Mouse (Mus musculus): Measurements from ENCODE around the gene Cass4.

Gene Cass4

DNA sequence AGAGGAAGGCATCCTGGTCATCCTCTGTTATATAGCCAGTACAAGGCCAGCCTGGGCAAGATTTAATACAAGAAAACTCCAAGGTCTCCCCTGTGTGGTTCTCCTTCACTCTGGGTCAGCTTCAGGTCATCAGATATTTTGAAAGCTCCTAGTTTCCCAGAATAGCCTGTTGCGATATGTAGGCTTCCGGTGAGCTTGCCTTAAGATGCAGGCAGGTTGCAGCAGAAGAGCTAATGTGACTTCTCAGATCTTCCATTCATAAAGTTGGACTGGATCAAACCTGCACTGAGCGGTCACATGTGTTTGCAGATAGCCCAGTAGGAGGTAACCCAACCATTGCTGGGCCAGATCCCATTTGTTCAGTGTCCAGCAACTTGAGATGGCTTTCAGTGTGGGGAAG is 8.9 kb upstream of the Cass4 start:
- no peak for DNase-seq (ENCODE audit: low read depth, low spot score)

- no peak for DNase-seq (ENCODE audit: low read depth, low spot score)
Measured at GRCm38 (mm10) chr2:172390341-172390740, 3.3 kb upstream of the Cass4 start.

GRCm38 (mm10) chr2:172392041-172392521 is 1.5 kb upstream of the Cass4 start:
- no peak for DNase-seq (ENCODE audit: low read depth, low spot score)

DNA sequence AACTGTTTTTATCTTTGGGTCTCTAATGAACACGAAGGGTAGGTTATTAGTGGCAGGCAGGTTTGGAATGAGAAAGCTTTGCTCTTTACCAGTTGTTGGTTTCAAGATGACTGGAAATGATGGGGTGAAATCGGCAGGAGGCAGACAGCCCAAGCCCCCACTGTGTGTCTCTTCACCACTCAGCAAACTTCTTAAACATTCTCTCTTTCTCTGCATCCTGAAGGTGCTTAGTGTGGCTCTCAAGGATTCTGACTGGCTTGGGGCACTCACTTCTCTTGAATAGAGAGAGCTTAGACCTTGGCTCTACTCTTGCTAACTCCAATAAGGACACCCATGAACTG is 428 bp downstream of the Cass4 start:
- DNase-seq (ENCODE audit: low read depth, low spot score) = no peak

DNA sequence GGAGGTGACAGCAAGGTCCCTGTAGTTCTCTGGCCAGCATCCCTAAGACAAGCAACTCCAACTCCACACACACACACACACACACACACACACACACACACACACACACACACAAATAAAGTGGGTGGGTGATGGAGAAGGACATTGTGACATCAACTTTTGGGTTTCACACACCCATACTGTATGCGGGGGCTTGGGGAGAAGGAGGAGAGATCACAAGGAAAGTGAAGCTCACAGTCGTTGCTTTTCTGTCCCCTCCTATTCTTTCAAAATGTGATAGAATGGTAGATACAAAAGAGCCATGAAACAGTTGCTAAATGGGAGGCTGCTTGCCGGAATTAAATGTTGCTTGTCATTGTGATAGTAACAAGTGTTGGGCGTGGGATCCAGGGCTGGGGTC is 1.1 kb downstream of the Cass4 start:
- DNase-seq (ENCODE audit: low read depth, low spot score) = no peak

DNA sequence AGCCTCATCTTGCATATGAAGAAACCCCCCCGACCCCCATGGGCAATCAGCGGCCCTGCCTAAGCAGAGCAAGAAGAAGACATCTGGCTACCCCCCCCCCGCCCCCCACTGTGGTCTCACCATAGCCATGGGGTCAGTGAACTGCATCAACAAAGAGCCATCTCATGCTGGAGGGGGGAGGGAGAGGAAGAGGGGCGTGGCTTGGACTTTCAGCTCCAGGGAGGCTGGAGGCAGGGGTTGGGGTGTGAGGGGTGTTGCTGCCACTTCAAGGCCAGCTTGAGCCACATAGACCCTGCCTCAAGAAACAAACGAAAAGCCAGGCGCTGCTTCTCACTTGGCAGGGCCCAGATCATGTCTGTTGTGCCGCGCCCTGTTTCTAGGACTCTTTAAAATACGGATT is 2.4 kb downstream of the Cass4 start:
- peak; percentile 41 for DNase-seq (ENCODE audit: low read depth, low spot score)

DNA sequence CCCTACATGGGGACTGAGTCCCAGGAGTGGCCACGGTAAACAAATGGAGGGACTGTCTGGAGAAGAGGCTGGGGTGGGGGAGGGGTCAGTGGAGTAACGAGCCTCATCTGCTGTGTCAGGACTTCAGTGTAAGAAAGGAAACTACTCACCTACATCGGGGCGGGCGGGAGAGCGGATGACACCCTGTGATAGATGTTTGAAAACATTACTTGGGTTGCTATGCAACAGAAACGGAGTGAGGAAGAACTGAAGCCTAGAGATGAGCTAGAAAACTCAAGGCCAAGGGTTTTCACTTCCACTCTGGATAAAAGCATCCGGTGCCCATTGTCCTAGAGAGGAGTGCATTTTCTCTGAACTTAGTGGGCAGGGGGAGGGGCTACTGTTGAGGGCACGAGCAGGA is 6.3 kb downstream of the Cass4 start:
- DNase-seq (ENCODE audit: low read depth, low spot score) = no peak

GRCm38 (mm10) chr2:172401116-172401825 is 7.7 kb downstream of the Cass4 start:
- DNase-seq (ENCODE audit: low read depth, low spot score) = no peak

DNA sequence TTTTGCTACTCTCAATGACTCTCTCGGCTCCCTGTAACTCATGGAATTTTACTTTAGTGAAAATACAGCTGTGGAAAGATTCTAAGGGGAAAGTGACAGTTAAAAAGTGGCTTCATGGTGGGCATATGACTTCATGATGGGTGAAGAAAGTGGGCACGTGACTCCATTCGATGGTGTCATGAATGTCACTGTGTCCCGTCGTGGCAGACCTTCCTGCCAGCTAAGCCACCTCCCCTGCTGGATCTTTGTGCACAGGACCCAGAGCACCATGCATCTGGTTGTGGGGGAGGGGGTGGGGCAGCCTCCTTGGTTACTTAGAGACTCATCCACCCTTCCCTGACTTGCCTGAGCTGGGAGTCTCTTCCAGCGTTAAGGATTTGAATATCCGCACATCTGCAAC is 10.6 kb downstream of the Cass4 start:
- DNase-seq (ENCODE audit: low read depth, low spot score) = no peak

GRCm38 (mm10) chr2:172405011-172405410 is 11.4 kb downstream of the Cass4 start:
- DNase-seq (ENCODE audit: low read depth, low spot score) = no peak

DNA sequence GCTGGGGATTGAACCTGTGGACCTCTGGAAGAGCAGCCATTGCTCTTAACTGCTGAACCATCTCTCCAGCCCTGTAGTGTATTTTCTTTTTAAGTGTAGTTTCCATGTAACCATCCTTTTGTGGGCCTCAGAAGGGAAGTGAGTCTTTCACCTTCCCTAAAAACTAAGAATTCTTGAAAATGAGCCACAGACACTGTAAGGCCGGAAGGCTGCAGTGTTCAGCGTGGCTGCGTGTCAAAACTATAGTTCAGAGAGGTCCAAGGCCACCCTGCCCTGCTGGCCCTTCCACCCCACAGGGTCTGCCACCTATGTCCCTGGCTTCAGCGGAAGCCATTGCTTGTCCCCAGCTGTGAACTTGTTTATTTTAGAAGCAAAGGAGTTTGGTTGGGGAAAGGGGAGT is 12.6 kb downstream of the Cass4 start:
- DNase-seq (ENCODE audit: low read depth, low spot score) = no peak

DNA sequence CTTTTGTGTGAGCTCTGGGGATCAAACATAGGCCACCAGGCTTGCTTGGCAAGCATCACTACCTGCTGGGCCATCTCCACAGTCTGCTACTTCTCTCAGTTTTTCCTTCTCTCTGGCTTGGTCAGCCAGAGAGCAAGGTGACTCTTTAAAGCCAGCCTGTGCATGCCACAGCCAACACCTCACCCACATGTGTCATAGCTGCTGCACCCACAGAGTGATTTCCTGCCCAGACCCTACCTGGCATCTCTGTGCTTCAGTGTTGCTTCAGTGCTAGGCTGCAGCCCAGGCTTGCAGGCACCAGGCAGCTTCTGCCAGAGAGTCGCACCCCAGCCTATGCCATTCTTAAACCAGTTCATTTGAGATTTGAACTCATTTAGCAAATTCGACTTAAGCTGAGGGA is 13.9 kb downstream of the Cass4 start:
- DNase-seq (ENCODE audit: low read depth, low spot score) = no peak

DNA sequence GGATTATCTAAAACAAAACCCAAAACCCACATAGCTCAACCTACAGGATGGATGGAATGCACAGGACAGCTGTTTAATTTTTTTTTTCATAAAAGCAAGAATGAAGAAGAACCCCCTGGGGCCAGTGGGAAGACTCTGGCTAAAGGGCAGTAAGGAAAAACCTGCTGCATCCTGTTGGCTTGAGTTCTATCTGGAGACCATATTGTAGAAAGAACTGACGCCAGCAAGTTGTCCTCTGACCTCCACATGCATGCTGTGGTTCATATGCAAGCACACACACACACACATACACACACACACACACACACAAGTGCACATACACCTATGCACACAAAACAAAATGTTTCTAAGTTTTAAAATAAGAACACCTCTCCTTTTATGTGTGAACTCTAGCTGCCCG is 17.1 kb downstream of the Cass4 start:
- no peak for DNase-seq (ENCODE audit: low read depth, low spot score)

- no peak for DNase-seq (ENCODE audit: low read depth, low spot score)
Measured at GRCm38 (mm10) chr2:172411091-172411490, 17.5 kb downstream of the Cass4 start.

DNA sequence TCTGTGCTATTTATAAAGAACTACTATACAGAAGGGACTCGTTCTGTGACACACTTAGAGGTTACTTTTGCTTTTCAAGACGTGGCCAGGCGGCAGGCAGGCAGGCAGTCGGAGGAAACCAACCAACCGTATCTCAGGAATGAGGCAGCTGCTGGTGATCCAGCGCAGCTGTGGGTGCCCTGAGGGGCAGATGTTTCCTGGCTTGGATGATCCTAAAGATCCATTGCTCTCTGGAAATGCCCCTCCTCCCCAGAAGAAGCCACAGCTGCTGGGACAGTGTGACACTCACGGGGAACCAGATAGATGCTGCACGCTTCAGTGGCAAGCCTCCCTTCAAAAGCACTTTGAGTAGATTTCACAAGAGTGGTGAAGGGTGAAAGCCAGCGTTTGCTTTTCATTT is 18.9 kb downstream of the Cass4 start:
- DNase-seq (ENCODE audit: low read depth, low spot score) = no peak

DNA sequence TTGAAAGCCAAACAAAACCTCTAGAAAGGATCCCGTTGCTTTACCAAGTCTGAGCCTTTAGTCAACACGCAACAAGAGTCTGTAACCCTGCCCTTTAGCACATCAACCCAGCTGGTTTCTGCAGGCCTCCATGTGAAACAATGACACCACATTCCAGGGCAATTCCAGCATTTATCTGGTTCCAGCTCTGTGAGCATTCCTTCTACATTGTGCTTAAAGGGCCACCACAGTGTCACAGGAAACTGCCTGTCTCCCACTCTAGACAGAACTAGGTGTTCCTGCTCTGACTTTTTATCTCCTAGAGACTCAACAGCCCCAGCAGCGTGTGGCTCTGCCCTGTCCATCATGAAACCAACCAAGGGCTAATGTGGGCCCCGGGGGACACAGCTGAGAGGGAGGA is 19.7 kb downstream of the Cass4 start:
- no peak for DNase-seq (ENCODE audit: low read depth, low spot score)

- DNase-seq (ENCODE audit: low read depth, low spot score) = no peak
Measured at GRCm38 (mm10) chr2:172413894-172414293, 20.3 kb downstream of the Cass4 start.

- no peak for DNase-seq (ENCODE audit: low read depth, low spot score)
Measured at GRCm38 (mm10) chr2:172416218-172416617, 22.6 kb downstream of the Cass4 start.

- DNase-seq (ENCODE audit: low read depth, low spot score) = no peak
Measured at GRCm38 (mm10) chr2:172416876-172417275, 23.3 kb downstream of the Cass4 start.

GRCm38 (mm10) chr2:172418208-172418607 is 24.6 kb downstream of the Cass4 start:
- DNase-seq (ENCODE audit: low read depth, low spot score) = no peak

- no peak for DNase-seq (ENCODE audit: low read depth, low spot score)
Measured at GRCm38 (mm10) chr2:172430609-172431008, 37.0 kb downstream of the Cass4 start.

- no peak for DNase-seq (ENCODE audit: low read depth, low spot score)
Measured at GRCm38 (mm10) chr2:172433746-172434145, 40.2 kb downstream of the Cass4 start.

GRCm38 (mm10) chr2:172437371-172437952 is 43.9 kb downstream of the Cass4 start:
- no peak for DNase-seq (ENCODE audit: low read depth, low spot score)

Measured in ES-CJ7 (cell line).